ENCODE assay signal across 8 mouse cellular contexts in genomic region chr1:172000641-172001040, GRCm38 (mm10). TPM values are rescaled to one million over a fixed set of nuclear protein-coding genes. Genes with fewer than 3 reads are reported as not detected.
DNase-seq lines count a peak whose midpoint lies in the region; ATAC-seq and TF ChIP-seq lines count a peak whose summit lies in the region.
"Had no signal": no experiment of that assay in that cellular context is flagged by ENCODE, and none has a peak within 500 bp of the region (broad histone marks: within the 10 kb centered on the region; RNA-seq: fewer than 3 reads in every experiment).

No protein-coding gene starts in this region.

- TF ChIP-seq POLR2A in ES-Bruce4 (IDR thresholded peaks at IDR 0.05; ENCODE audit: insufficient read depth, low read length): no peak

- H3K36me3 ChIP-seq in ES-Bruce4 (ENCODE audit: control insufficient read depth, insufficient read depth, low read length, poor library complexity, severe bottlenecking): no peaks in the 10 kb centered on the region; the same call in 1 of the 2 replicates
- H3K36me3 ChIP-seq in hindbrain, embryonic 13.5 days: peaks cover 47% of the 10 kb centered on the region
- H3K36me3 ChIP-seq in midbrain, embryonic 11.5 days (ENCODE audit: control insufficient read depth, insufficient read depth, low read length): peaks cover 25% of the 10 kb centered on the region

- no peaks in the 10 kb centered on the region for H3K9me3 ChIP-seq in ES-Bruce4 (replicated peaks; ENCODE audit: control insufficient read depth, insufficient read depth, low read length, poor library complexity, severe bottlenecking)
- H3K9me3 ChIP-seq in hindbrain, embryonic 13.5 days: no peaks in the 10 kb centered on the region
- no peaks in the 10 kb centered on the region for H3K9me3 ChIP-seq in midbrain, embryonic 11.5 days (ENCODE audit: control insufficient read depth, low read length)

- no peak overlapping the region for H3K4me3 ChIP-seq in ES-Bruce4 (ENCODE audit: low read depth, low read length)
- H3K4me3 ChIP-seq in hindbrain, embryonic 13.5 days: no peak overlapping the region
- no peak overlapping the region for H3K4me3 ChIP-seq in left cerebral cortex, adult 2 months
- no peak overlapping the region for H3K4me3 ChIP-seq in midbrain, embryonic 11.5 days (ENCODE audit: low read depth, low read length)

- H3K27me3 ChIP-seq in ES-Bruce4 (ENCODE audit: control insufficient read depth, insufficient read depth, low read length, poor library complexity, severe bottlenecking): no peaks in the 10 kb centered on the region
- no peaks in the 10 kb centered on the region for H3K27me3 ChIP-seq in hindbrain, embryonic 13.5 days
- no peaks in the 10 kb centered on the region for H3K27me3 ChIP-seq in midbrain, embryonic 11.5 days (ENCODE audit: control insufficient read depth, insufficient read depth, low read length)

- peak; percentile 86 for TF ChIP-seq CTCF in ES-Bruce4 (IDR thresholded peaks at IDR 0.05; ENCODE audit: low read depth, low read length)
- peak; percentile 78 for TF ChIP-seq CTCF in left cerebral cortex, adult 2 months (IDR thresholded peaks at IDR 0.05)

- H3K4me2 ChIP-seq in hindbrain, embryonic 13.5 days: no peak overlapping the region
- no peak overlapping the region for H3K4me2 ChIP-seq in midbrain, embryonic 11.5 days

- no peak overlapping the region for H3K27ac ChIP-seq in ES-Bruce4 (ENCODE audit: insufficient read depth, low read length)
- no peak overlapping the region for H3K27ac ChIP-seq in hindbrain, embryonic 13.5 days
- no peak overlapping the region for H3K27ac ChIP-seq in left cerebral cortex, adult 2 months
- H3K27ac ChIP-seq in midbrain, embryonic 11.5 days (ENCODE audit: low read depth, low read length): no peak overlapping the region

- DNase-seq in B cell, adult 2 months: peak; percentile 92 to 95
- DNase-seq in embryo, embryonic 11 days: peak; percentile 69
- peak; percentile 56 to 75 for DNase-seq in left cerebral cortex, adult 2 months (ENCODE audit: extremely low spot score in 1 of 2, low spot score in 2 of 2)
- peak; percentile 92 for DNase-seq in midbrain, embryonic 11.5 days (ENCODE audit: low spot score, missing footprints)
- peak; percentile 57 to 88 for DNase-seq in spleen, postnatal 10 days (ENCODE audit: low spot score in 2 of 2)

- intact Hi-C loops in left cerebral cortex, adult 2 months (cut with DNase I): loop anchor here (2.0 to 10.0 kb wide), 2 partner anchors 184 to 326 kb away; no protein-coding TSS in a partner anchor

- 46% methylated on average over 3 of the region's 3 CpGs for WGBS in hindbrain, embryonic 13.5 days
- 54% methylated on average over 3 of the region's 3 CpGs for WGBS in midbrain, embryonic 11.5 days

- H3K4me1 ChIP-seq in ES-Bruce4 (ENCODE audit: control insufficient read depth, insufficient read depth, low read length): no peaks in the 10 kb centered on the region
- H3K4me1 ChIP-seq in hindbrain, embryonic 13.5 days (replicated peaks): peaks cover 7% of the 10 kb centered on the region
- no peaks in the 10 kb centered on the region for H3K4me1 ChIP-seq in midbrain, embryonic 11.5 days (ENCODE audit: control insufficient read depth, insufficient read depth, low read length)

- no peak for TF ChIP-seq EP300 in ES-Bruce4 (IDR thresholded peaks at IDR 0.05; ENCODE audit: insufficient read depth, low read depth, low read length)

- no peak overlapping the region for H3K9ac ChIP-seq in ES-Bruce4 (ENCODE audit: low read depth, poor library complexity, severe bottlenecking)
- H3K9ac ChIP-seq in hindbrain, embryonic 13.5 days: no peak overlapping the region
- no peak overlapping the region for H3K9ac ChIP-seq in midbrain, embryonic 11.5 days (ENCODE audit: low read length)

- peak; percentile 46; the same call in 1 of the 2 replicates for ATAC-seq in hindbrain, embryonic 13.5 days (ENCODE audit: low FRiP score)
- peak; percentile 65 for ATAC-seq in midbrain, embryonic 11.5 days (ENCODE audit: low FRiP score)

RNA-seq across cellular contexts. Expression of gene Vangl2, which starts 27.6 kb away (rescaled TPM):
- polyA plus RNA-seq in ES-Bruce4 (2011; ENCODE audit: insufficient read depth, insufficient read length, low read depth, missing spikeins): 29.7 and 33.8 TPM in 2 replicates
- 49.4 and 52.1 TPM in 2 replicates for polyA plus RNA-seq in hindbrain, embryonic 13.5 days (2015; fragmentation: Nextera tagmentation; extraction: Ambion mirVana)
- 10 to 100 TPM; 12.5 to 14.5 TPM for total RNA-seq in left cerebral cortex, adult 2 months (2021)
- polyA plus RNA-seq in midbrain, embryonic 11.5 days (2014; fragmentation: Nextera tagmentation; extraction: Ambion mirVana): 49.3 and 52.9 TPM in 2 replicates

RNA-seq across cellular contexts. Expression of gene Nhlh1, which starts 56.7 kb away (rescaled TPM):
- not detected in 2 replicates for polyA plus RNA-seq in ES-Bruce4 (2011; ENCODE audit: insufficient read depth, insufficient read length, low read depth, missing spikeins)
- polyA plus RNA-seq in hindbrain, embryonic 13.5 days (2015; fragmentation: Nextera tagmentation; extraction: Ambion mirVana): 8.1 and 9.8 TPM in 2 replicates
- under 1 TPM; 0.18 to 0.49 TPM for total RNA-seq in left cerebral cortex, adult 2 months (2021)
- polyA plus RNA-seq in midbrain, embryonic 11.5 days (2014; fragmentation: Nextera tagmentation; extraction: Ambion mirVana): 10.7 and 11.0 TPM in 2 replicates
- polyA plus RNA-seq: heart, embryonic 14.5 days had no signal
